Mouse (Mus musculus) C2C12 (cell line): ENCODE measurements around the gene Shld1.

Source experiments
- CEBPB ChIP-seq: IDR thresholded peaks from one replicate; pipeline ENCODE4 v1.6.1; 2011; ENCODE audit warnings: low read depth, mild to moderate bottlenecking, control low read depth, moderate library complexity
- CTCF ChIP-seq: IDR thresholded peaks from one replicate; pipeline ENCODE4 v1.5.1; 2011; ENCODE audit not compliant: control insufficient read depth, insufficient read depth, insufficient read length
- FOSL1 ChIP-seq: IDR thresholded peaks from one replicate; pipeline ENCODE4 v1.8.0; 2011; ENCODE audit warnings: mild to moderate bottlenecking, low read length; ENCODE audit not compliant: poor library complexity, insufficient read depth, severe bottlenecking
- MAX ChIP-seq: IDR thresholded peaks from one replicate; pipeline ENCODE4 v1.6.1; 2011; ENCODE audit warnings: mild to moderate bottlenecking, control low read depth
- MYOD1 ChIP-seq: IDR thresholded peaks from one replicate; pipeline ENCODE4 v1.6.1; 2011; ENCODE audit warnings: low read depth; ENCODE audit not compliant: control insufficient read depth, insufficient read length
- MYOG ChIP-seq: IDR thresholded peaks from one replicate; pipeline ENCODE4 v1.6.1; 2011; ENCODE audit not compliant: control insufficient read depth, insufficient read length; ENCODE audit errors: extremely low read depth
- USF1 ChIP-seq: IDR thresholded peaks from one replicate; pipeline ENCODE4 v1.6.1; 2011; ENCODE audit warnings: low read depth, mild to moderate bottlenecking, control low read depth, moderate library complexity

GRCm38 (mm10) chr2:132658412-132659120 is 28.2 kb upstream of the Shld1 start:
- TF ChIP-seq MYOD1: no peak
- no peak for TF ChIP-seq MYOG
- no peak for TF ChIP-seq CTCF
- TF ChIP-seq MAX: no peak
- no peak for TF ChIP-seq USF1
- no peak for TF ChIP-seq FOSL1
- no peak for TF ChIP-seq CEBPB
